Mouse (Mus musculus) ES-E14 (cell line): ENCODE measurements at regions not wholly inside any gene's neighbourhood (a gene's known extent, or its start where the extent isn't known, plus 50 kb on each side); places are given as distances from the start of the nearest gene placed in this dataset.

Experiments
- MAFK ChIP-seq: IDR thresholded peaks from 2 replicates; pipeline ENCODE4 v1.6.1; 2014; ENCODE audit warnings: mild to moderate bottlenecking, low read depth, low read length, inconsistent platforms; ENCODE audit not compliant: insufficient read depth
- ZC3H11A ChIP-seq: IDR thresholded peaks from 2 replicates; pipeline ENCODE4 v1.6.1; 2012; ENCODE audit warnings: low read depth, mild to moderate bottlenecking, inconsistent platforms, low read length, borderline replicate concordance
- ZNF384 ChIP-seq: IDR thresholded peaks from 2 replicates; pipeline ENCODE4 v1.6.1; 2012; ENCODE audit warnings: low read depth, low read length, inconsistent platforms

DNA sequence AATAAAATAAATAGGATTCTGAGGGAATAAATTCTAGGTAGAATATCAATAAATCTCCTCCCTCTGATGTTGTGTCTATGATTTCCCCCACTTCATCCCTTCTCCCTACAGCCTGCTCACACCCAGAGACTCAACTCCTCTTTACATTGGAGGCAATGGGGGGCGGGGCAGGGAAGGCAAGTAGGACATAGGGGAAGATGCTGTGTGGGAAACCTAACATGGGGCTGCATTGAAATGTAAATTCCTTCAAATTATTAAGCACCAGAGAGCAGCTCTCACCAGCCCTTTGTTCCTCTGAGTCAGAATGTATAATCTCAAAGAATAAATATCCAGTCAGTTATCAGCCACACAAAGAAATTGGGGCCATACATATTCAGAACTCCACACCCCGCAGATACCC is 91.6 kb downstream of the Nuf2 start:
- TF ChIP-seq ZC3H11A (no peak), MAFK (no peak), ZNF384 (no peak)
